Mouse (Mus musculus) lung, postnatal 0 days (tissue): ENCODE measurements around the gene Ccl5.

Experiments used
- CTCF ChIP-seq: IDR thresholded peaks from 2 replicates; pipeline ENCODE4 v1.5.1; 2016; ENCODE audit warnings: antibody characterized with exemption, mild to moderate bottlenecking
- EP300 ChIP-seq: IDR thresholded peaks from 2 replicates; pipeline ENCODE4 v1.6.1; 2016; ENCODE audit warnings: antibody characterized with exemption, mild to moderate bottlenecking, control low read depth

DNA sequence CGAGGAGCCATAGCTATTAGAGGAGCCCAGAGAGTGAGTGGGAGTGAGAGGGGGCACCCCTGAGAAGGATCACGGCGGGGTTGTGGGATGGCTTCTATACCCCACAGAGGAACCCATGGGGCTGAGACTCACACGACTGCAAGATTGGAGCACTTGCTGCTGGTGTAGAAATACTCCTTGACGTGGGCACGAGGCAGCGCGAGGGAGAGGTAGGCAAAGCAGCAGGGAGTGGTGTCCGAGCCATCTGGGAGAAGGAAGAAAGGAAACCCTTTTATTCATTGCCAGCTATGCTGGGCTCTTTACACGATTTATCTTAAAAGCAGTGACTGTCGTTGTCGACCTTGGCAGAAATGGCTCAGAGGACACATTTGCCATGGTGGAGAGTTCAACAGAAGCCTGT lies 1.3 kb downstream of the Ccl5 start:
- no peak for TF ChIP-seq CTCF
- TF ChIP-seq EP300 = no peak
